Comparison of ENCODE assay signal across 19 mouse cellular contexts in the genomic region with DNA sequence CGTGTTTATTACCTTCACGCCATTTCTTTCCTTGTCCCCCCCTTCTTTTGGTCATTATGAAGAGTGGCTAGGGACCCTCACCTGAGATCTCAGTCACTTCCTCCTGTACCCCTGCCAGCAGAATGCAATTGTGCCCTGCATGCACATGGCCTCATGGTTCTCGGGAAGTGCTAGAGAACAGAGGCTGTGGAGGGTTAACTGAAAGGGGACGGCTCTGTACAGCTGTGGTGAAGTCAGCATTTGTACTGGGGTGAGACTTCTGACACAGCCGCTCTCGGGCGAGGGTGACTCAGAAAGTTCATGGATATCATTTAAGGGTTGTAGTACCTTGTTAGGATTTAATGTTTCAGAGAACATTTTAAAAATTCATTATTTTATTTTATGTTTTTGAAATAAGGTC. TPM values are rescaled to one million over a fixed set of nuclear protein-coding genes. Genes with fewer than 3 reads are reported as not detected.
"Had no signal": no experiment of that assay in that cellular context is flagged by ENCODE, and none has a peak within 500 bp of the region (broad histone marks: within the 10 kb centered on the region; RNA-seq: fewer than 3 reads in every experiment).

No protein-coding gene starts in this region.

- H3K4me1 ChIP-seq: limb, embryonic 15.5 days; liver, embryonic 12.5 days; midbrain, embryonic 12.5 days; neural tube, embryonic 12.5 days had no signal

- ATAC-seq: intestine, postnatal 0 days; liver, embryonic 12.5 days had no signal

- H3K4me3 ChIP-seq: limb, embryonic 15.5 days; liver, embryonic 12.5 days; midbrain, embryonic 12.5 days; myocyte; neural tube, embryonic 12.5 days had no signal

- H3K27me3 ChIP-seq: limb, embryonic 15.5 days; liver, embryonic 12.5 days; midbrain, embryonic 12.5 days; neural tube, embryonic 12.5 days had no signal

- H3K27ac ChIP-seq: limb, embryonic 15.5 days; liver, embryonic 12.5 days; macrophage; midbrain, embryonic 12.5 days; neural tube, embryonic 12.5 days had no signal

- H3K36me3 ChIP-seq: limb, embryonic 15.5 days; liver, embryonic 12.5 days; midbrain, embryonic 12.5 days; neural tube, embryonic 12.5 days had no signal

- DNase-seq: kidney, adult 8-10 months; kidney, postnatal 25 days; layer of hippocampus, adult 9-11 months; layer of hippocampus, postnatal 36 days; lung, embryonic 14.5 days; lung, postnatal 14 days; right cerebral cortex, postnatal 4 days; spleen, adult 18-20 months had no signal

RNA-seq across cellular contexts. Expression of gene Tex13c2, which starts 35.0 kb away (rescaled TPM):
- polyA plus RNA-seq: intestine, postnatal 0 days; kidney, embryonic 16.5 days; limb, embryonic 11.5 days; limb, embryonic 15.5 days; liver, embryonic 12.5 days; liver, embryonic 16.5 days; lung, embryonic 14.5 days; macrophage; midbrain, embryonic 12.5 days; myocyte; neural tube, embryonic 12.5 days; stomach, embryonic 14.5 days had no signal

RNA-seq across cellular contexts. Expression of gene Sh2d1a, which starts 47.7 kb away (rescaled TPM):
- polyA plus RNA-seq: limb, embryonic 11.5 days; liver, embryonic 12.5 days; liver, embryonic 16.5 days; lung, embryonic 14.5 days; macrophage; myocyte had no signal
